Mouse (Mus musculus): Measurements from ENCODE around the gene Pax3. TPM values are rescaled to one million over a fixed set of nuclear protein-coding genes. Genes with fewer than 3 reads are reported as not detected.

Pax3 gene
- polyA plus RNA-seq, 1 experiment from 2014 or later, result 0.09 TPM

GRCm38 (mm10) chr1:78189501-78190345, 7.2 kb downstream of the Pax3 start:
- no peak overlapping the region for H3K9ac ChIP-seq
- H3K4me1 ChIP-seq, result peaks cover 8% of the 10 kb centered on the region; the same call in 1 of the 2 replicates
- no peak overlapping the region for H3K27ac ChIP-seq (replicated peaks)
- 2% methylated on average over 46 of the region's 47 CpGs for WGBS
- H3K9me3 ChIP-seq, result no peaks in the 10 kb centered on the region
- H3K4me2 ChIP-seq, result peak overlapping the region; percentile 67
- H3K36me3 ChIP-seq, result no peaks in the 10 kb centered on the region
- peaks cover 100% of the 10 kb centered on the region for H3K27me3 ChIP-seq (replicated peaks)
- H3K4me3 ChIP-seq, result peak overlapping the region; percentile 46
- ATAC-seq (ENCODE audit: extremely low read depth, insufficient number of reproducible peaks, low FRiP score, low TSS enrichment), result no peak

GRCm38 (mm10) chr1:78189016-78189415, 7.9 kb downstream of the Pax3 start:
- Histone ChIP-seq H3K4me1 (peaks cover 8% of the 10 kb centered on the region; the same call in 1 of the 2 replicates), H3K27ac (replicated peaks) (no peak overlapping the region), H3K9ac (no peak overlapping the region), H3K27me3 (replicated peaks) (peaks cover 98% of the 10 kb centered on the region), H3K9me3 (no peaks in the 10 kb centered on the region), H3K36me3 (no peaks in the 10 kb centered on the region), H3K4me2 (peak overlapping the region; percentile 67), H3K4me3 (peak overlapping the region; percentile 46)
- WGBS, result 1% methylated on average over 16 of the region's 16 CpGs
- no peak for ATAC-seq (ENCODE audit: extremely low read depth, insufficient number of reproducible peaks, low FRiP score, low TSS enrichment)

- Histone ChIP-seq H3K9ac (no peak overlapping the region), H3K27ac (replicated peaks) (no peak overlapping the region), H3K4me3 (no peak overlapping the region), H3K4me2 (no peak overlapping the region), H3K27me3 (replicated peaks) (peaks cover 95% of the 10 kb centered on the region), H3K4me1 (peaks cover 8% of the 10 kb centered on the region; the same call in 1 of the 2 replicates), H3K9me3 (no peaks in the 10 kb centered on the region), H3K36me3 (no peaks in the 10 kb centered on the region)
- 5% methylated on average over 2 of the region's 2 CpGs for WGBS
- no peak for ATAC-seq (ENCODE audit: extremely low read depth, insufficient number of reproducible peaks, low FRiP score, low TSS enrichment)
Measured at GRCm38 (mm10) chr1:78188299-78188698, 8.6 kb downstream of the Pax3 start.

- Histone ChIP-seq H3K4me3 (no peak overlapping the region), H3K4me1 (peaks cover 8% of the 10 kb centered on the region; the same call in 1 of the 2 replicates), H3K27me3 (replicated peaks) (peaks cover 93% of the 10 kb centered on the region), H3K9me3 (no peaks in the 10 kb centered on the region), H3K4me2 (no peak overlapping the region), H3K36me3 (no peaks in the 10 kb centered on the region), H3K27ac (replicated peaks) (no peak overlapping the region), H3K9ac (no peak overlapping the region)
- WGBS, result 14% methylated on average over 6 of the region's 6 CpGs
- ATAC-seq (ENCODE audit: extremely low read depth, insufficient number of reproducible peaks, low FRiP score, low TSS enrichment), result no peak
Measured at GRCm38 (mm10) chr1:78187788-78188173, 9.2 kb downstream of the Pax3 start.

DNA sequence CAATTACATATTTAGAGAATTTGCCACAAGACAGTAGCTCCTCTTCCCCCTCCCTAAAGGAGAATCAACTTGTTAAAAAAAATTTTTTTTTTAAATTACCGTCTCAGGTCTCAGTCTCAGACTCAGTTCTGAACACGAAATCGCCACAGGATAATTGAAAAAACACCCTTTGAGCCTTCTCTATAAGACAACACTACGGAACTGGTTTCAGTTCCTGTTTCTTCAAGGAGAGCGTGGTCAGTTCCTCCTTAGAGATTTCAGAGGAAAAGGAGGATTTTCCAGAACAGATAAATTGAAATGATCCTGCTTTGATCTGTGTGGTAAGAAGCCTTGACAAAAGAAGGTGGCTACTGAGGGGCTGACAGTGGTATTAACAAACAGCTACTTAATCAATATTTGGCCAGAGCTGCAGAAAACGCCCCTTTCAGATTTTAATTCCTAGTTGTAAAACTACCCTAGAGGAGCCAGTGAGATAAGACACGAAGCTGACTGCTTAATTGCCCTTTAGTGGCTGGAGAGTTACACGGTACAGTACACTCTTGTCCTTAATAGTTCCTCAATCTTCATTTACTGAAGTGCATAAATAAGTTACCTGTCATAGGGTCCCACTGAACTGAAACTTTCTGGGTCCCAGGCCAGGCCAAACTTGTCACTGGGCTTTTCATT, 9.7 kb downstream of the Pax3 start:
- Histone ChIP-seq H3K27ac (replicated peaks) (no peak overlapping the region), H3K4me1 (peaks cover 8% of the 10 kb centered on the region; the same call in 1 of the 2 replicates), H3K4me3 (no peak overlapping the region), H3K9me3 (no peaks in the 10 kb centered on the region), H3K27me3 (replicated peaks) (peaks cover 93% of the 10 kb centered on the region), H3K4me2 (no peak overlapping the region), H3K9ac (no peak overlapping the region), H3K36me3 (no peaks in the 10 kb centered on the region)
- 7% methylated on average over 8 of the region's 8 CpGs for WGBS
- no peak for ATAC-seq (ENCODE audit: extremely low read depth, insufficient number of reproducible peaks, low FRiP score, low TSS enrichment)

DNA sequence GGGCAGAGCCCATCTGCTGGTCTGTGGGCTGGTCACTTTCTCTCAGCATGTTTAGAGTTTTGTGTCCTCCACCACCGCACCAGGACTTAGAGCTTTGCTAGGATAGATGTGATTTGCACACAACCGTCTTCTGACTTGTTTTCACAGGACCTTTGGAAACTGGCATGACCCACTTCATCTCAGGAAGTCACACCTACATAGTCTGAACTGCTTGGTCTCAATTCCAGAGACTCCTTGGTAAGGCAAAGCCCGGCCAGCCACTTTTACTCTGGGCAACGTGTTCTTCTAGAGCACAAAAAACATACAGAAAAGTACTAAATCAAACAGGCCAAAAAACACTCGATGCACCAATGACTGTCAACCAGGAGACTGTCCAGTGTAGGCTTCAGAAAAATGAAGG, 14.0 kb downstream of the Pax3 start:
- H3K4me3 ChIP-seq, result no peak overlapping the region
- WGBS, result 55% methylated on average over 5 of the region's 5 CpGs
- no peak for ATAC-seq (ENCODE audit: extremely low read depth, insufficient number of reproducible peaks, low FRiP score, low TSS enrichment)
- peaks cover 5% of the 10 kb centered on the region; the same call in 1 of the 2 replicates for H3K4me1 ChIP-seq
- no peak overlapping the region for H3K27ac ChIP-seq (replicated peaks)
- H3K36me3 ChIP-seq, result no peaks in the 10 kb centered on the region
- no peaks in the 10 kb centered on the region for H3K9me3 ChIP-seq
- H3K9ac ChIP-seq, result no peak overlapping the region
- no peak overlapping the region for H3K4me2 ChIP-seq
- peaks cover 87% of the 10 kb centered on the region for H3K27me3 ChIP-seq (replicated peaks)

- Histone ChIP-seq H3K4me2 (peak overlapping the region; percentile 51), H3K27me3 (replicated peaks) (peaks cover 84% of the 10 kb centered on the region), H3K4me1 (peaks cover 5% of the 10 kb centered on the region; the same call in 1 of the 2 replicates), H3K4me3 (peak overlapping the region; percentile 31), H3K36me3 (no peaks in the 10 kb centered on the region), H3K27ac (replicated peaks) (no peak overlapping the region), H3K9me3 (no peaks in the 10 kb centered on the region), H3K9ac (peak overlapping the region; percentile 47; the same call in 1 of the 2 replicates)
- WGBS, result 9% methylated on average over 9 of the region's 9 CpGs
- no peak for ATAC-seq (ENCODE audit: extremely low read depth, insufficient number of reproducible peaks, low FRiP score, low TSS enrichment)
Measured at GRCm38 (mm10) chr1:78181882-78182281, 15.1 kb downstream of the Pax3 start.

- no peak for ATAC-seq (ENCODE audit: extremely low read depth, insufficient number of reproducible peaks, low FRiP score, low TSS enrichment)
- no peak overlapping the region for H3K4me3 ChIP-seq
- H3K9me3 ChIP-seq, result no peaks in the 10 kb centered on the region
- H3K27me3 ChIP-seq (replicated peaks), result peaks cover 74% of the 10 kb centered on the region
- H3K27ac ChIP-seq (replicated peaks), result no peak overlapping the region
- H3K4me1 ChIP-seq, result no peaks in the 10 kb centered on the region
- H3K4me2 ChIP-seq, result no peak overlapping the region
- no peaks in the 10 kb centered on the region for H3K36me3 ChIP-seq
- no peak overlapping the region for H3K9ac ChIP-seq
- WGBS, result 49% methylated on average over 6 of the region's 6 CpGs
Measured at GRCm38 (mm10) chr1:78172334-78172733, 24.6 kb downstream of the Pax3 start.

DNA sequence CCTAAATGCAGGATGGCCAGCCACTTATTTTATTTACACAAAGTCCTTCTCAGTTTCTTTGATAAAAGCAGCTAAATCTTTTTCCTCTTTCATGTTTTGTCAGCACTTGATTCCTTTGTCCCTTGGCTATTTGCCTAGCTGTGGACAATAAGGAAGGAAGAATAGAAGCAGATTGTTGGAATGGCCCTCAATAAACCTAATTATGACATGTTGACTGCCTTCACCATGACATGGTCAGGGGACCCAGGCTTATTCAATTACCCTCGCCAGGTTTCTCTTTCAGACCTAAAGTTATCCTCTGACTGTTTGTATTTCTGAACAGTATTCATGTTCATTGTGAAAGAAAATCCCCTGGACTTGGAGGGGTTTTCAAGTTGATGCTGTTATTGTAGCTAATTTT, 25.3 kb downstream of the Pax3 start:
- peaks cover 67% of the 10 kb centered on the region for H3K27me3 ChIP-seq (replicated peaks)

GRCm38 (mm10) chr1:78170771-78171170, 26.2 kb downstream of the Pax3 start:
- no peak for ATAC-seq (ENCODE audit: extremely low read depth, insufficient number of reproducible peaks, low FRiP score, low TSS enrichment)
- no peaks in the 10 kb centered on the region for H3K36me3 ChIP-seq
- no peak overlapping the region for H3K9ac ChIP-seq
- WGBS, result 59% methylated on average over 9 of the region's 9 CpGs
- H3K27me3 ChIP-seq (replicated peaks), result peaks cover 65% of the 10 kb centered on the region
- no peak overlapping the region for H3K27ac ChIP-seq (replicated peaks)
- no peaks in the 10 kb centered on the region for H3K9me3 ChIP-seq
- H3K4me3 ChIP-seq, result no peak overlapping the region
- H3K4me1 ChIP-seq, result no peaks in the 10 kb centered on the region
- no peak overlapping the region for H3K4me2 ChIP-seq

More for the DNA sequence above, 25.3 kb downstream of the Pax3 start:
- Histone ChIP-seq H3K27ac (replicated peaks) (no peak overlapping the region), H3K4me3 (no peak overlapping the region), H3K4me2 (no peak overlapping the region), H3K36me3 (no peaks in the 10 kb centered on the region), H3K9ac (no peak overlapping the region), H3K4me1 (no peaks in the 10 kb centered on the region), H3K9me3 (no peaks in the 10 kb centered on the region)
- 50% methylated on average over 1 of the region's 1 CpGs for WGBS
- no peak for ATAC-seq (ENCODE audit: extremely low read depth, insufficient number of reproducible peaks, low FRiP score, low TSS enrichment)

GRCm38 (mm10) chr1:78168796-78169195, 28.1 kb downstream of the Pax3 start:
- ATAC-seq (ENCODE audit: extremely low read depth, insufficient number of reproducible peaks, low FRiP score, low TSS enrichment), result no peak
- H3K9ac ChIP-seq, result no peak overlapping the region
- peaks cover 73% of the 10 kb centered on the region for H3K27me3 ChIP-seq (replicated peaks)
- no peak overlapping the region for H3K27ac ChIP-seq (replicated peaks)
- no peaks in the 10 kb centered on the region for H3K36me3 ChIP-seq
- H3K9me3 ChIP-seq, result no peaks in the 10 kb centered on the region
- 51% methylated on average over 3 of the region's 3 CpGs for WGBS
- no peak overlapping the region for H3K4me3 ChIP-seq
- no peak overlapping the region for H3K4me2 ChIP-seq
- no peaks in the 10 kb centered on the region for H3K4me1 ChIP-seq

Data from heart, embryonic 13.5 days (tissue).